Mouse (Mus musculus): ENCODE measurements around the gene Tenm4.

DNA sequence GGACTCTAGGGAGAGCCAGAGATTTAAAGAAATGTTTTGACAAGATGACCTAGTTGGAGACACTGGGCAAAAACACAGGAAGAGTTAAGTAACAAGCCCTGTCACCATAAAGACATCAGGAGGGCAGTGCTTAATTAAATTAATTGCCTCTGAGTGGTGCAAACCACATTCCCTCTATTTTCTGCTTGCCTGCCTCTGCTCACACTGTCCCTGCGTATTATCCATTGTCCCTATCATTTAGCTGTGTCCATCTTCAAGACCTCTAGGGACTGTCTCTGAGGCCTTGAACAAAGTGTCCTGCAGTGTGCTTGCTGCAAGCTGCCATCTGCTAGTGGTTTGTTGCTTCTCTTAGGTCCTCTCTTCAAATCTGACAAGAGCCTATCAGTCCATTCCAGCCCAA lies 508.7 kb downstream of the Tenm4 start:
- TF ChIP-seq EP300 (IDR thresholded peaks at IDR 0.05; ENCODE audit: low read depth) (no peak), CTCF (IDR thresholded peaks at IDR 0.05; ENCODE audit: low read depth) (no peak)

All from liver, embryonic 14.5 days (tissue).